Mouse (Mus musculus): ENCODE measurements around the gene Zfp358. TPM values are rescaled to one million over a fixed set of nuclear protein-coding genes. Genes with fewer than 3 reads are reported as not detected.

Zfp358 gene
- total and polyA plus RNA-seq, 2 experiments from 2014 or later: 25.0 to 59.7 TPM

DNA sequence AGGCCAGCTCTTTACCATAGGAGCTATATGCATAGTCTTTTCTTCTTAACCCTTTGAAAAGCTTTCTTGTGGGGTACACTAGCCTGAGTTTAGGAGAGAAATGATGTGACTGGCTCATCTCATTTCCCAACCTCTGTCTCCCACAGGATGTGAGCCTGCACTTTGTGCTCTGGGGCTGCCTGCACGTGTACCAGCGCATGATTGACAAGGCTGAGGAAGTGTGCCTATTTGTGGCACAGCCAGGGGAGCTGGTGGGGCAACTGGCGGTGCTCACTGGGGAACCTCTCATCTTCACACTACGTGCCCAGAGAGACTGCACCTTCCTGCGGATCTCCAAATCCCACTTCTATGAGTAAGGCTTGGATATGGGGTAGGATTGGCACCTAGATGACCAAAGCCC, 37.9 kb downstream of the Zfp358 start:
- Histone ChIP-seq H3K27ac (ENCODE audit: low read depth) (no peak overlapping the region), H3K9me3 (replicated peaks; ENCODE audit: control insufficient read depth, low read length) (no peaks in the 10 kb centered on the region), H3K4me2 (ENCODE audit: low read depth, low read length) (no peak overlapping the region), H3K4me1 (ENCODE audit: control insufficient read depth, insufficient read depth) (no peaks in the 10 kb centered on the region), H3K36me3 (replicated peaks; ENCODE audit: control insufficient read depth, insufficient read depth, low read length) (peaks cover 40% of the 10 kb centered on the region), H3K9ac (replicated peaks; ENCODE audit: low read depth, low read length) (no peak overlapping the region), H3K4me3 (ENCODE audit: low read depth, low read length) (no peak overlapping the region), H3K27me3 (ENCODE audit: control insufficient read depth, insufficient read depth, low read length) (no peaks in the 10 kb centered on the region)
- ATAC-seq (ENCODE audit: insufficient read depth, low read depth) (no peak), DNase-seq (ENCODE audit: low spot score) (no peak)
- TF ChIP-seq EP300 (IDR thresholded peaks at IDR 0.05; ENCODE audit: low read depth) (no peak), CTCF (IDR thresholded peaks at IDR 0.05; ENCODE audit: low read depth) (no peak)
- WGBS: 75% methylated on average over 5 of the region's 5 CpGs

- H3K9ac ChIP-seq (replicated peaks; ENCODE audit: low read depth, low read length): no peak overlapping the region
- H3K9me3 ChIP-seq (replicated peaks; ENCODE audit: control insufficient read depth, low read length): no peaks in the 10 kb centered on the region
- no peak overlapping the region for H3K4me2 ChIP-seq (ENCODE audit: low read depth, low read length)
- H3K4me1 ChIP-seq (ENCODE audit: control insufficient read depth, insufficient read depth): no peaks in the 10 kb centered on the region
- H3K27me3 ChIP-seq (ENCODE audit: control insufficient read depth, insufficient read depth, low read length): no peaks in the 10 kb centered on the region
- ATAC-seq (ENCODE audit: insufficient read depth, low read depth) (no peak), DNase-seq (ENCODE audit: low spot score) (no peak)
- TF ChIP-seq CTCF (IDR thresholded peaks at IDR 0.05; ENCODE audit: low read depth) (no peak), EP300 (IDR thresholded peaks at IDR 0.05; ENCODE audit: low read depth) (no peak)
- peaks cover 34% of the 10 kb centered on the region for H3K36me3 ChIP-seq (replicated peaks; ENCODE audit: control insufficient read depth, insufficient read depth, low read length)
- no peak overlapping the region for H3K27ac ChIP-seq (ENCODE audit: low read depth)
- H3K4me3 ChIP-seq (ENCODE audit: low read depth, low read length): no peak overlapping the region
- 93% methylated on average over 18 of the region's 18 CpGs for WGBS
Observed at GRCm38 (mm10) chr8:3531936-3532335, 39.0 kb downstream of the Zfp358 start.

GRCm38 (mm10) chr8:3536053-3536841, 43.3 kb downstream of the Zfp358 start:
- no peak overlapping the region for H3K27ac ChIP-seq (ENCODE audit: low read depth)
- peaks cover 49% of the 10 kb centered on the region for H3K36me3 ChIP-seq (replicated peaks; ENCODE audit: control insufficient read depth, insufficient read depth, low read length)
- no peak overlapping the region for H3K4me2 ChIP-seq (ENCODE audit: low read depth, low read length)
- H3K4me3 ChIP-seq (ENCODE audit: low read depth, low read length): no peak overlapping the region
- H3K9me3 ChIP-seq (replicated peaks; ENCODE audit: control insufficient read depth, low read length): no peaks in the 10 kb centered on the region
- WGBS: 58% methylated on average over 15 of the region's 15 CpGs
- TF ChIP-seq EP300 (IDR thresholded peaks at IDR 0.05; ENCODE audit: low read depth) (no peak), CTCF (IDR thresholded peaks at IDR 0.05; ENCODE audit: low read depth) (no peak)
- ATAC-seq (ENCODE audit: insufficient read depth, low read depth): peak; percentile 24; the same call in 1 of the 2 replicates
- H3K27me3 ChIP-seq (ENCODE audit: control insufficient read depth, insufficient read depth, low read length): no peaks in the 10 kb centered on the region
- H3K9ac ChIP-seq (replicated peaks; ENCODE audit: low read depth, low read length): no peak overlapping the region
- no peak for DNase-seq (ENCODE audit: low spot score)
- H3K4me1 ChIP-seq (ENCODE audit: control insufficient read depth, insufficient read depth): no peaks in the 10 kb centered on the region

DNA sequence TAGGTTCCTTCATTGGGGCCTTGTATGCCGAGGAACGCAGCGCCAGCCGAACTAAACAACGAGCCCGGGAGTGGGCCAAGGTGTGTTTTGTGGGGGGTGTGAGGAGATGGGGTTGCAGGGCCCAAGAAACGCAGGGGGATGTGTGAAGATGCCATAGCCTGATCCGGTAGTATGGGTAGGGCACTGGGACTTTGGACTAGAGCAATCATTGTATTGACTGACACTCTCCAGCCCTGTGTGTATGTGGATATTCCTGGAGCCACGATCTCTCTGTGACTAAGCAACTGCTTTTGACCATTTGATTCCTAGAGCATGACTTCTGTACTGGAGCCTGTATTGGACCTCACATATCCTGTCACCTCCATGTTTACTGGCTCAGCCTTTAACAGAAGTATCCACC, 44.0 kb downstream of the Zfp358 start:
- no peaks in the 10 kb centered on the region for H3K4me1 ChIP-seq (ENCODE audit: control insufficient read depth, insufficient read depth)
- no peak overlapping the region for H3K4me3 ChIP-seq (ENCODE audit: low read depth, low read length)
- H3K36me3 ChIP-seq (replicated peaks; ENCODE audit: control insufficient read depth, insufficient read depth, low read length): peaks cover 48% of the 10 kb centered on the region
- no peak overlapping the region for H3K9ac ChIP-seq (replicated peaks; ENCODE audit: low read depth, low read length)
- ATAC-seq (ENCODE audit: insufficient read depth, low read depth) (no peak), DNase-seq (ENCODE audit: low spot score) (no peak)
- no peak overlapping the region for H3K27ac ChIP-seq (ENCODE audit: low read depth)
- no peak for TF ChIP-seq CTCF (IDR thresholded peaks at IDR 0.05; ENCODE audit: low read depth)
- no peak for TF ChIP-seq EP300 (IDR thresholded peaks at IDR 0.05; ENCODE audit: low read depth)
- no peak overlapping the region for H3K4me2 ChIP-seq (ENCODE audit: low read depth, low read length)
- H3K27me3 ChIP-seq (ENCODE audit: control insufficient read depth, insufficient read depth, low read length): no peaks in the 10 kb centered on the region
- H3K9me3 ChIP-seq (replicated peaks; ENCODE audit: control insufficient read depth, low read length): no peaks in the 10 kb centered on the region
- WGBS: 95% methylated on average over 9 of the region's 9 CpGs

DNA sequence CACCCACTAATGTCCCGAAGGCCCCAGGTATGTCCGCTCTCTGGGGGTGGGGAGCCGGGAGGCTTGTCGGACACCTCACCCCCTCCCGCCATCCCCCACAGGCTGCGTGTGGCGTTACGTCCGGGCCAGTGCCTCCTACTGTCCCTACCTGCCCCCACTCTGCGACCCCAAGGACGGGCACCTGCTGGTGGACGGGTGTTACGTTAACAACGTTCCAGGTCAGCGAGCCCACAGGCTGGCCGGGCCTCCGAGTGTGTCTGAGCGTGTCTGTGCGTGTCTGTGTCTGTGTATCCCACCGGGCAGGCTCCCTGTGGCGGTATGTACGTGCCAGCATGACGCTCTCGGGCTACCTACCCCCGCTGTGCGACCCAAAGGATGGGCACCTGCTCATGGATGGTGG, 44.7 kb downstream of the Zfp358 start:
- Histone ChIP-seq H3K27me3 (ENCODE audit: control insufficient read depth, insufficient read depth, low read length) (no peaks in the 10 kb centered on the region), H3K9me3 (replicated peaks; ENCODE audit: control insufficient read depth, low read length) (no peaks in the 10 kb centered on the region), H3K4me3 (ENCODE audit: low read depth, low read length) (no peak overlapping the region), H3K4me1 (ENCODE audit: control insufficient read depth, insufficient read depth) (no peaks in the 10 kb centered on the region), H3K27ac (ENCODE audit: low read depth) (no peak overlapping the region), H3K36me3 (replicated peaks; ENCODE audit: control insufficient read depth, insufficient read depth, low read length) (peaks cover 47% of the 10 kb centered on the region), H3K9ac (replicated peaks; ENCODE audit: low read depth, low read length) (no peak overlapping the region), H3K4me2 (ENCODE audit: low read depth, low read length) (no peak overlapping the region)
- whole genome bisulfite sequencing: 87% methylated on average over 22 of the region's 26 CpGs
- TF ChIP-seq EP300 (IDR thresholded peaks at IDR 0.05; ENCODE audit: low read depth) (no peak), CTCF (IDR thresholded peaks at IDR 0.05; ENCODE audit: low read depth) (no peak)
- ATAC-seq (ENCODE audit: insufficient read depth, low read depth): no peak
- DNase-seq (ENCODE audit: low spot score): no peak

DNA sequence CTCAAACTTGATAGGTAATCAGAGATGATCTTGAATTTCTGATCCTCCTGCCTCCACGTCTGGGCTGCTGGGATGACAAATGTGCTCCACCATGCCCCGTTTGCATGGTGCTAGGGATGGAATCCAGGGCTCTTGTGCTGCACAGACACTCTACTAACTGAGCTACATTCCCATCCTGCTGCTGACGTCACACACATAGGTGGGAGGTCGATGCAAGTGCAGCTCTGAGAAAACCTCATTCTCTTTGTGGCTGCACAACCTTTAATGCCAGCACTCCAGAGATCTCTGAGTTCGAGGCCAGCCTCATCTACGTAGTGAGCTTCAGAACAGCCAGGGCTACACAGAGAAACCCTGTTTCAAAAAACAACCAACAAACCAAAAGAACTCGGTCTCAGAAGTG, 46.2 kb downstream of the Zfp358 start:
- no peak for TF ChIP-seq EP300 (IDR thresholded peaks at IDR 0.05; ENCODE audit: low read depth)
- TF ChIP-seq CTCF (IDR thresholded peaks at IDR 0.05; ENCODE audit: low read depth): no peak
- no peak overlapping the region for H3K4me2 ChIP-seq (ENCODE audit: low read depth, low read length)
- H3K27me3 ChIP-seq (ENCODE audit: control insufficient read depth, insufficient read depth, low read length): no peaks in the 10 kb centered on the region
- H3K4me3 ChIP-seq (ENCODE audit: low read depth, low read length): no peak overlapping the region
- ATAC-seq (ENCODE audit: insufficient read depth, low read depth) (no peak), DNase-seq (ENCODE audit: low spot score) (no peak)
- no peak overlapping the region for H3K27ac ChIP-seq (ENCODE audit: low read depth)
- no peaks in the 10 kb centered on the region for H3K9me3 ChIP-seq (replicated peaks; ENCODE audit: control insufficient read depth, low read length)
- peaks cover 51% of the 10 kb centered on the region for H3K36me3 ChIP-seq (replicated peaks; ENCODE audit: control insufficient read depth, insufficient read depth, low read length)
- WGBS: 75% methylated on average over 7 of the region's 7 CpGs
- no peak overlapping the region for H3K9ac ChIP-seq (replicated peaks; ENCODE audit: low read depth, low read length)
- H3K4me1 ChIP-seq (ENCODE audit: control insufficient read depth, insufficient read depth): no peaks in the 10 kb centered on the region

All from heart, postnatal 0 days (tissue).